Mouse (Mus musculus) E14TG2a.4 (cell line): Measurements from ENCODE around the gene Duxbl3.

Experiments used
- H3K27me3 ChIP-seq: 2 replicates; pipeline ENCODE4 v1.6.1; 2014; ENCODE audit warnings: low read length, control low read depth; ENCODE audit not compliant: insufficient read depth
- H3K36me3 ChIP-seq: 2 replicates; pipeline ENCODE4 v1.6.1; 2014; ENCODE audit warnings: low read length, control low read depth; ENCODE audit not compliant: insufficient read depth
- H3K4me1 ChIP-seq: replicated peaks from 2 replicates; pipeline ENCODE4 v1.6.1; 2014; ENCODE audit warnings: low read depth, low read length, control low read depth
- H3K4me3 ChIP-seq: replicated peaks from 2 replicates; pipeline ENCODE4 v1.5.1; 2014; ENCODE audit warnings: mild to moderate bottlenecking, low read length
- H3K9me3 ChIP-seq: 2 replicates; pipeline ENCODE4 v1.6.1; 2014; ENCODE audit warnings: low read length, control low read depth
- CTCF ChIP-seq: conservative IDR thresholded peaks from 2 replicates; pipeline ENCODE4 v1.5.1; 2014; ENCODE audit warnings: low read length
- NANOG ChIP-seq: IDR thresholded peaks from 2 replicates; pipeline ENCODE4 v1.6.1; 2014; ENCODE audit warnings: borderline replicate concordance, low read length, mixed read lengths
- POU5F1 ChIP-seq: IDR thresholded peaks from 2 replicates; pipeline ENCODE4 v1.6.1; 2014; ENCODE audit warnings: low read length, borderline replicate concordance

The Duxbl3 gene

DNA sequence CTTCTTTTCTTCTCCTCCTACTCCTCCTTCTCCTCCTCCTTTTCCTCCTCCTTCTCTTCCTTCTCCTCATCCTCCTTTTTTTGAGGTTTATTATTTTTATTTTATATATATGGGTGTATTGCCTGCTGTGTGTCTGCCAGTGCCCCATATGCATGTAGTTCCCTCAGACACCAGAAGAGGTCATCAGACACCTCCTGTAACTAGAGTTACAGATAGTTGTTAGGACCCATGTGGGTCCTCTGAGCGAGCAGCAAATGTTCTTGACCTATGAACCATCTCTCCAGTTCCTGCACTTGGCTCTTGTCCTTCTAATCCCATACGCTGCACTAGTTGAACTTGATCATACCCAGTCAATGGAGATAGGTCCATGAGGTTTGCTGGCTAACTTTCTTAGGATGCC, 48.3 kb downstream of the Duxbl3 start:
- H3K27me3 ChIP-seq = no peaks in the 10 kb centered on the region
- no peaks in the 10 kb centered on the region for H3K36me3 ChIP-seq
- H3K9me3 ChIP-seq = peaks cover 28% of the 10 kb centered on the region
- TF ChIP-seq POU5F1 = no peak
- TF ChIP-seq CTCF = peak; percentile 71
- H3K4me3 ChIP-seq = no peak overlapping the region
- H3K4me1 ChIP-seq = peaks cover 5% of the 10 kb centered on the region; the same call in 1 of the 2 replicates

DNA sequence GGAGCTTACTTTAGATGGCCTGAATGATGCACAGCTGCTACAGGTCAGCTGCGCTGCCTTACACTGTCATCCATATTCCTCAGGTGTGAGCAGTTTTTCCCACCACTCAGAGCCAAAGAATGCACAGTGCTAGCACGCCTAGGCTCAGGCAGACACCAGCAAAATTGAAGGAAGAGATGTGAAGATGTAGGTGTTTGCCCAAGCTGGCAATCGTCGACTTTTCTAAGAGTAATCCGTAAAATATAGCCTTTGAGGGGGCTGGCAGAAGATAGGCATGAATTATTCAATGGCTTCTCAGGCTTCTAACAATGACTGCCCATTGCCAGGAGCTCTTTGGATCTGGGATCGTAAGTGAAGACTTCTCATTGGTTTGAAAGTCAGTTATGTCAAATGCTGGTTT, 51.1 kb downstream of the Duxbl3 start:
- Histone ChIP-seq H3K4me1 (peaks cover 4% of the 10 kb centered on the region), H3K9me3 (peaks cover 33% of the 10 kb centered on the region), H3K27me3 (no peaks in the 10 kb centered on the region), H3K4me3 (no peak overlapping the region), H3K36me3 (no peaks in the 10 kb centered on the region)
- TF ChIP-seq CTCF = no peak
- no peak for TF ChIP-seq POU5F1
- no peak for TF ChIP-seq NANOG

DNA sequence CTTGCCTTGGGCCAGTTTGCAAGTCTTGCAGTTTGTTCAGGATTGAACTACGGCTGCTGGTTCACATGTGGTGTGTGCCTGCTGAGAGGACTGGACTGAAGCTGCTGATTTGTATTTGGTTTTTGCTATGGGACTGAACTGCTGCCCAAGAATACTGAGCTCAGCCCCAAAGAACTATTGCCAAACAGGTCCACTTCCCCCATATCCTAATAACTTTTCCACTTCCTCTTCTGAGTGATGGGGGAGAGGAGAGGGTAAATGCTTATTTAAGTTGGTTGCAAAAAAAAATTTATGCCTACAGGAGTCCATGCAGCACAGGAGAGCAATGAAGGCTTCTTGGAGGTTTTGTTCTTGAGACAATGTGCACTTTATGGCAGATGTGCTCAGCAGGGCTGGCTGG, 51.7 kb downstream of the Duxbl3 start:
- no peak overlapping the region for H3K4me3 ChIP-seq
- no peaks in the 10 kb centered on the region for H3K27me3 ChIP-seq
- H3K9me3 ChIP-seq = peaks cover 33% of the 10 kb centered on the region
- TF ChIP-seq POU5F1 (no peak), NANOG (no peak), CTCF (no peak)
- peaks cover 11% of the 10 kb centered on the region for H3K4me1 ChIP-seq
- no peaks in the 10 kb centered on the region for H3K36me3 ChIP-seq

DNA sequence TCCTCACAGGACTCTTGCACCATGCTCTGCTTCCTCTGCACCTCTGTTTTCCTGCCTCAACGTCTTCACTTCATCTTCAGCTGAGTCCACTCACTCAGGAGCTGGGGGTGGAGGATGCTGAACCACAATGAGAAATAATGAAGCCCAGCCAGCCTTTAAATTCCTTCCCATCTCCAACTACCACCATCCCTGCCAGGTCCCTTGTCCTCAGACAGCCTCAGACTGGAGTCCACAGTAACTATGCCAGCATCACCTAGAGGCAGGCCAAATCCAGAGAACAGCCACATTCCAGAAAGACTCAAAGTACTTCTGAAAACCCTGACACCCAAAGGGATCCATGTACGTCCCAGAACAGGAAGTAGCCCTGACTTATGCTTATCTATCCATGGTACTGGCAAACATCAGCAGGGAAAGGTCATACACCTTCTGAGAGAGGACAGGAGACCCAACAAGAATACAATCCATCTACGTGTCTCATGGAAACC, 58.5 kb downstream of the Duxbl3 start:
- peaks cover 41% of the 10 kb centered on the region for H3K4me1 ChIP-seq
- TF ChIP-seq NANOG (no peak), CTCF (no peak)
- no peaks in the 10 kb centered on the region for H3K36me3 ChIP-seq
- H3K9me3 ChIP-seq = peaks cover 11% of the 10 kb centered on the region
- no peak overlapping the region for H3K4me3 ChIP-seq
- H3K27me3 ChIP-seq = no peaks in the 10 kb centered on the region
